Mouse (Mus musculus) cortical plate, adult 2 months (tissue): ENCODE measurements at regions not wholly inside any gene's neighbourhood (a gene's known extent, or its start where the extent isn't known, plus 50 kb on each side); places are given as distances from the start of the nearest gene placed in this dataset.

Source experiments
- CTCF ChIP-seq: fragments of 200-500 bp; IDR thresholded peaks from 2 replicates; pipeline ENCODE4 v1.5.1; 2011; ENCODE audit warnings: mild to moderate bottlenecking, control low read depth, low read length; ENCODE audit not compliant: insufficient read depth; ENCODE audit errors: extremely low read depth
- POLR2A ChIP-seq: fragments of 200-500 bp; IDR thresholded peaks from 2 replicates; pipeline ENCODE4 v1.6.1; 2011; ENCODE audit warnings: mild to moderate bottlenecking, low read length, control low read depth; ENCODE audit not compliant: insufficient read depth; ENCODE audit errors: extremely low read depth

GRCm38 (mm10) chr16:5616356-5616755 is 268.8 kb upstream of the Rbfox1 start:
- TF ChIP-seq CTCF (no peak), POLR2A (no peak)
